Mouse (Mus musculus): ENCODE data around the gene Tmtc4.

The Tmtc4 gene

DNA sequence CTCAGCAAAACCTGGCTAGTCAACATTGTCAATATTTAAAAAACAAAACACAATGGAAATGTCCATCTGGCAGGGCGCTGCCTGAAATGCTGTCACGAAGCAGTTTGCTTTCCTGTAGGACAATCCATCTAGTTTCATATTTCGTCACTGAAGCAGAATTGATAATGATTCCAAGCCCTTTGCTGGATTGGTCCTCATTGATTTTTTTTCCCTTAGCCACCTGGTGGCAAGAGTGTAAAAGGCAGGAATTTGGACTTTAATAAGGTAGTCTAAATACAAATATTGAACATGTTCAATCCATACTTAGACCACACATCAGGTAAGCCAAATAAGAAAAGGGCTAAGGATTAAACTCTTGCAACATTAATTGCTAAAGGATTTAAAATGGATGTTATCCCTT, 82.7 kb downstream of the Tmtc4 start:
- DNase-seq = no peak

DNA sequence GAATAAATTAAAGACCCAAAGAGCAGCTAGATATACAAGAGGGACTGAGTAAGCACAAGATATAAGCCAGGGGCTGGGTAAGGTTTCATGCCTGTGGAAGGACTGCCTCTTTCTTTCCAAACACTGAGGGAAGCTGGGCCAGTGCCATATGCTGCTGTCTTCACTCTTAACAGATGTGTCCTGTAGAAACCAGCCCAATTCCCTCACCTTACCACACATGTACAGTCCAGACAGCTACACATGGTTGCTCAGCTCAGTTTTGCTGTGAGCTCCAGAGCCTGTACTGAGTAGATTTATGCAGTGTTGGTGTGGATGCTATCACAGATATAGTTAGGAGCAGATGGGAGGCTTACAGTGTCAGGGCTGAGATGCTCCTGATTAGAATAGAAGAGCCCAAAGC, 83.2 kb downstream of the Tmtc4 start:
- DNase-seq = no peak

DNA sequence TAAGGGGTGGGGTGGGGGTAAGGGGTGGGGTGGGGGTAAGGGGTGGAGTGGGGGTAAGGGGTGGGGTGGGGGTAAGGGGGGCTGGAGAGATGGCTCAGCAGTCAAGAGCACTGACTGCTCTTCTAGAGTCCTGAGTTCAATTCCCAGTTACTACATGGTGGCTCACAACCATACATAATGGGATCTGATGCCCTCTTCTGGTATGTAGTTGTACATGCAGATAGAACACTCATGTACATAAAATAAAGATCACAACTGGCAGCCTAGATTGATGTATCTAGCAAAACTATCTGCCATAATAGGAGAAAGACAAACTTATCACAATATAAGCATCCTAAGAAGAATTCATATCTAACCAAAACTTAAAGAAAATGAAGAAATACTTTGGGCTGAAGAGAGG, 85.3 kb downstream of the Tmtc4 start:
- DNase-seq = no peak

DNA sequence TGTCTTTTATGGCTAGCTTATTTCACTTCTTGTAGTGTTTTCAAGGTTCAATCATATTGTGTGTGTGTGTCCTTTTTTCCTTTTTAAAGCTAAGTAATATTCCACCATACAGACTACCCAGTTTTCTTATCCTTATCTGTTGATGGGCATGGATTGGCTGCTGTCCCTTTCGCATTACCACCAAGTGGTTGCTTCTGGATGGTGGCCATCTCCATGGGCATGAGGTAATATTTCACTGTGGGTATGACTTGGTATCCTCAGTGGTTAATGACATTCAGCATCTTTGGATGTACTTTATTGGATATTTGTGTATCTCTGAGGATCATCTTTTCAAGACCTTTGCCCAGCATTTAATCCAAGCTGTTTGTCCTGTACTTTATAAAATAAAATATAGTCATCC, 87.7 kb downstream of the Tmtc4 start:
- DNase-seq = no peak

DNA sequence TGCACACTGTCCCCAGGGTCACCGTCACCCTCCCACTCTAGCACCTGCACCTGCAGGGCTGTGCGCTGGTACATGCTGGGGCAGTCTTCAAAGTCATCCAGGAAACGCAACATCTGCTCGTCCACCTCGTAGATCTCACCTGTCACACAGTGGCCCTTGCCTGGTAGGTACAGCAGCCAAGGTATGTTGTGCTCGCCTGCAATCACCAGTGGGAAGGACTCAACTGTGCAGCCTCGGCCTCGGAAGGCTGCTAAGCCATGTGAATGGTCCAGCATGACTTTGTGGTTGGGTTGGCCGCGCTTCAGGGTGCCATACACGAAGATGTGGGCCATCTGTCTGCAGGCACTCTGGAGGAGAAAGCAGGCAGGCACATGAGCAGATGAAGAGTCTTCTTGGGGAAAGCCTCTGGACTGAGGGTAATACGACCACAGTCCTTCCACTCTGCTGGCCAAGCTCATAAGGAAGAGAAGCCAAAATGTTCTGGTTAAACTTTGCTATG, 92.3 kb downstream of the Tmtc4 start:
- no peak for DNase-seq

DNA sequence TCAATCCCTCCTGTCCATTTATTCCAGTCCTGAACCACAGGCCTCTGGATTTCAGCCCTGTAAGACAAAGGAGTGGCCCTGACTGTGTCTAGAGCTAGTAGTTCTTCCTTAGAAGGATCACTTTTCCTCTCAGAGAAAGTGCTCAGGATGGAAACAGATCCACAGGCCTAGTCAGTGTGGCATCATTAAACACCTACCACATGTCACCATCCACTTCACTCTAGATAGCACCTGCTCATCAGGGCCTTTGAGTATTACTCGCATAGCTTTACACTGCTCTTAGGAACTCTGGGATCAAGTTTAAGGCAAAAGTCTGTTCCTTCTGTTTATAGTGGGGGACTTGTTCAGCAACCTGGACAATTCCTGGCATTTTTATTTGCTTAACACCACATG, 95.4 kb downstream of the Tmtc4 start:
- DNase-seq = no peak

DNA sequence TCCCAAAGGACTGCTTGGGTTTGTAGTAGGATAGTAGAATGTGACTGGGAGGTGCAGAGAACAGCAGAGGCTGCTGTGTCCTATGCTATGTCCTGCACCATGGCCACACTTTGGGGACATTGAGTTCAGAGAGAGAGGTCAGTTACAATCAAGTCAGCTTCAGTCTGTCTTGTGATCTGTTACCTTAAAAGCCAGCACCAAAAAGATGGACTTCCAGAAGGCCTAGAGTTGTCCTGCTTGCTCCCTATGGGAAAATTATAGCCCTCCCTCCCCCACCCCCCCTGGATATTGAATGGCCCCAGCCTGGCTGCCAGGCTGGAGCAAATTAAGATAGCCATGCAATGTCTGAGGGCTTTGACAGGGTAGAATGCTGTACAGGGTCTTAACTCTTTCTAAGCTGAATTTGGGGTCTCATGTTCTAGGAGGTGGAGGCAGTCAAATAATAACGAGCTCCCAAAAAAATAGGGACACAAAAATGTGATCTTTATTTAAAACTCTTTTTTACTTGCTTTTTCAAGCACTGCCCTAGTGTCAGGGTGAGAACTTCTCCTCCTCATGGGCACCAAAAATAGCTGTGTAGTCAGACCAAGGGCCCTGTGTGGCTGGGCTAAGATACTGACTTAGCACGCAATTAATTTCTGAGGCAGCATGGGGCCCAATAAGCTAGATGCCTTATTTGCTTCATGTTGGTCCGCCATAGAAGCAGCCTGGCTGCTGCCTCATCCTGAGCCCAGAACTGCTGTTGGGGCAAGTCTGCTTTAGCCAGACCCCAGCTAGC, 95.9 kb downstream of the Tmtc4 start:
- DNase-seq = no peak

DNA sequence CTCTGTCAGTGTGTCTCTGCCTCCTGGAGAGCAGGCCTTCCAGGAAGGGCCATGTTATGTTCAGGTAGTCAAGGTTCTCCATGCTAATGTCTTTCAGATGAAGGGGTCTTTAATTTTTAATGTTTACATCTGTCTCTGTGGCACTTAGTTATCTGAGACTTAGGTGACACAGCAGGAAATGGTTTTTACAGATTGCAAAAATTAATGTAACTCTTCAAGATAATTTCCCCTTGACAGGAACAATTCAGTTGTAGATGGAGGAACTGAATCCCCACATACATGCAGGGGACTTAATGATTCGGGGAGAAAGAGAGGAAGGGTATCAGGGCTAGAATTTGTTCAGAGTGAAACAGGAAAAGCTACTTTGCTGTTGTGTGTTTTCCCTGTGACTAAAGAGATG, 96.6 kb downstream of the Tmtc4 start:
- DNase-seq = no peak

DNA sequence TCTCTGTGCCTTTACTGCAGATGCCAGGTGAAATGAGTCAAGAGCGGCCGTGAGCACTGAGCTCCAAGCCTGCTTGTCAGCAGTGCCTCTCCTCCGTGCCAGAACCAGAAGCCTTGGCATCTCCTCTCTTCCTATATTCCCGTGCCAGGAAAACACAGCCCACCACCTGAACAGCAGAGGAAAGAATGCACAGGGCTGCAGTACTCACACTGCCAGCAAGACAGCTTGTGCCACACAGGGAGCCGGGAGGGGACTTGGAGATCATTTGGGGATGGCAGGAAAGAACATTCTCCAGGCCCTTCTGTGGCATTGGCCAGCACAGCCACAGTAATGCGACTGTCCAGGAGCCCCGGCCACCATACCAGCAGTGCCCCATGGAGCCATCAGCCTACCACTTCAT, 97.9 kb downstream of the Tmtc4 start:
- DNase-seq = no peak

DNA sequence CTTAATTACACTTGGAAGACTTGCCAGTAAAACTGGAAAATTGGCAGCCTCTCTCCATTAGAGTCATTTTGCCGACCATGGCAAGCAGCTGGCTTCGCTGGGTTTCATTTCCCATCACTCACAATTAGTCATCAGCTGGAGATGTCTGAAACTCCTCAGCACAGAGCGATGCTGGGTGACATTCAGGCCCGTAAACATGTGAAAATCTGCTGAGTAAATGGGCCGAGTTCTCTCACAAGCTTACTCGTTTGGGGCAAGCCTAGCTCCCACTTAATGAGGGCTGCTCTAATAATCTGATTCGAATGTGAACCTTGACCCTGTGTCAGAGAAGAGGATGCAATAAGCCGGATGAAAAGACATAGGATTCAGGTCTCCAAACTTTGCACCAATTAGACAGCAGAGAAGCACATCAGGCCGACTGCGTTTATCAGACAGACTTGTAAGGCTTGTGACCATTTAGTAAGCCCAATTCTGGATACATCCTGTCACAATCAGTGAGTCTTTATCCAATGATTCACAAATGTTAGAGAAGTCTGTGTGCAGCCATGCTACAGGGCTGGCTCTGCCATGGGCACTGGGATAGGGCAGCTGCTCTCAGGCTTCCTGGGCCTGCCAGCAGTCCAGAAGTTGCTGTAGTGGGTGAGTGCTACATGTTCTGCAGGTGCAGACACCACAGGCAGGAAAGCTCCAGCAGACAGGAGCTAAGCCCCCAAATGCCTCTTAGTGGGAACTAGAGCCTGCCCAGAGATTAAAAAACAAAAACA, 99.8 kb downstream of the Tmtc4 start:
- DNase-seq = no peak

DNA sequence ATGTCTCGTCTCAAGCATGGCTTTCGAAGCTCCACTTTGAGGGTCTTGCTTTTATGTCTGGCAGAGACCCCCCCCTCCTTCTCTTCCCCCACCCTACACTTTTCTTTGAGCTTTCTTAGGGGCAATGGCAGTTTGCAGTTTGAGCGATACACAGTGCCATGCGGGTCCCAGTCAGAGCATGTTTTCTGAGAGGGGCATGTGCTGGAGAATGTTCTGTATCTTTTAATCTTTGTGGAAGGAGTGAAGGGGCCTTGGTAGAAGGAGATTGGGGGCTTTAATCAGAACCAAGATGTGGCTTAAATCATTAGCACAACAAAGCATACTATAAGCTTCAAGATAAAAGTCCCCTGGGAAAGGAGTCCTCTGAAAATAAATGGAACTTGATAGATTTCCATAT, 100.4 kb downstream of the Tmtc4 start:
- DNase-seq = no peak

DNA sequence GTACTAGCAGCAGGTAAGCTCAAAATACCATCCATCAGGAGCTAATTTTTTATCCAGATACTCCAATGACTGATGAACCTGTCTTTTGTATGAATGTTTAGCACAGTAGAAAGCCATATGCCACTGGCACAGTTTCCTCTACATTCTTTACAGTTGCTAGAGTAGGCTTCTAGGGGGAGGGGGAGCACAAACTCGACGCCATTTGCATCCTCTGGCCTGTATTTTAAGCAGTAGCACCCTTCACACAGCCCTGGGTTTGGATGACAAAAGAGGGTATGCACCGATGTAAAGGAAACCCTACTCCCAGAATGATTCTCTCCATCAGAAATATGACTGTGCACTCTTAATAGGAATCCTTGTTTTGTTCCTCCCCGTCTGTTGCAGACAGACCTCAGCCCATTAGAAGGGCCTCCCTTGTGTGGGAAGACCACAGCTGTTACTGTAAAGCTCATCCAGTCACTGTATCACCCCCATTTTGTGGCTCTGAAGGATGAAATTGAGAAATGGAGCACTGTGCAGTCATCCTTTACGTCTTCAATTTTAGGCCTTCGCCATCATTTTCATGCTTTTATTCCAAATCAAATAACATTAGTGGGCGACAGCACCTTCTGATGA, 100.9 kb downstream of the Tmtc4 start:
- no peak for DNase-seq

DNA sequence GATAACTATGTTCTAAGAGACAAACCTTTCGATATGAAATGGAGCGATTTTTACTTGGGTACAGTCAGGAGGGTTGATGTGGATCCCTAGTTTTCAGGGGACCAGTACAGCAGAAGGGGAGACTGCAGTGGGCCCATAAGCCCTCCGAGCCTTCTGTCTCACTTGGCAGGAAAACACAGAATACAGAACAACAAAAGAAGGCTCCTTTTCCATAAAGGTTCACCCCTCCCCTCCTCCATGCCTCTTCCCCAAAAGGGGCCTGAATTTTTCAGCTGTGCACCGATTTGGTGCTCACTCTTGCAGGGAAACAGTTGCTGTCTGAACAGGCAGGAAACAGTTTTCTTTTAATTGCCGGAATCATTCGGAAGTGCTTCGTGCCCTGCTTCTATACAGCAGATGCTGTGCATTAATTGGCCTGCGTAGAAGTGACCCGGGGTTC, 101.6 kb downstream of the Tmtc4 start:
- DNase-seq = no peak

DNA sequence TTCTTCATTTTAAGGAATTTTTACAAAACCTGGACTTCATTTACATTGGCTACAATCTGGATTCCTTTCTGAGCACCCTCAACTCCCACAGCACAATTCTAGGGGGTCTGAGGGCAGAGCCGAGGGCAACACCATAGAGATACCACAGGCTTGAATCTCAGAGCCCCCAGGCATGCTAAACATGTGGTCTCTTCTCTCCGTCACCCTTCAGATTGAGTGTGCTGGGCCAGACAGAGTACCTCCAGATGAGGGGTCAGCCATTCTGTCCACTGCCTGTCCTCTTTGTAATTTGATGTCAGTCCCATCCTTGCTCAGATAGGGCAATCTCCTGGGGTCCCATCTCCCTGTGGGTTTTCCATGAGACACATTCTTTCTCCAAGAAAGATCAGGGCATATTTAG, 102.1 kb downstream of the Tmtc4 start:
- no peak for DNase-seq

DNA sequence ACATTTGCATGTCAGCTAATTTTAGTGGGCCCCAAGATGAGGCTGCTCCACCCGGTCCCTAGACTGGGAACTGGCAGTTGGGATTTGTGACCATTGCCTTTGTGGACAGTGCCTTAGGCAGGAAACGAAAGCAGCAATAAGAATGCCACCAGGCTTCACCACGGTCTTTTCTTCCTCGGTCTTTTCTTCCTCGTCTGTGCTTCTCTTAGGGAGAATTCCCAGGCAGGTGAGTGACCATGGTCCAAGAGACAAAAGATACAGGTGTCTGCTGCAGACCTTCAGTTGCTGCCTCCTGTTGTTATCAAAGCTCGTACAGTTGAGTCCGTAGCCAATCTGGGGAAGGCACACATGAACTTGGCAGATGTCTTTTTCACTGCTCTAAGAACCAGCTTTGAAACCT, 103.5 kb downstream of the Tmtc4 start:
- DNase-seq = no peak

DNA sequence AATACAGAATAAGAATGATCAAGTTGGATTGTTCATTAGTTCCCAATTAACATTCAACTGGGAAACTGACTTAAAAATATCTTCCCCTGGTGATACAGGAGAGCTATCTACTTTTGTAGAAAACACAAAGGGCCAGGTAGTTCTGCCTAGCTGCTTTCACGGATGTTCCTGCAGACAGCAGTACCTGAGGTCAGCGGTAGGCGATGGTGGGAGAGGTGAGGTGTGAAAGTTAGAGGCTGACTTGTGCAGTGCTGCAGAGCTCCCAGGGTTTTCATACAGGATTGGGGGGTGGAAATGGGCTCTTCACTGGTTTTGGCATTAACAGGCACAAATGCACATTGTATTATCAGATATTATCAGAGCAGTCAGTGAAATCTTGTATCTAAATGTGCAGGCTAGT, 106.0 kb downstream of the Tmtc4 start:
- DNase-seq = no peak

DNA sequence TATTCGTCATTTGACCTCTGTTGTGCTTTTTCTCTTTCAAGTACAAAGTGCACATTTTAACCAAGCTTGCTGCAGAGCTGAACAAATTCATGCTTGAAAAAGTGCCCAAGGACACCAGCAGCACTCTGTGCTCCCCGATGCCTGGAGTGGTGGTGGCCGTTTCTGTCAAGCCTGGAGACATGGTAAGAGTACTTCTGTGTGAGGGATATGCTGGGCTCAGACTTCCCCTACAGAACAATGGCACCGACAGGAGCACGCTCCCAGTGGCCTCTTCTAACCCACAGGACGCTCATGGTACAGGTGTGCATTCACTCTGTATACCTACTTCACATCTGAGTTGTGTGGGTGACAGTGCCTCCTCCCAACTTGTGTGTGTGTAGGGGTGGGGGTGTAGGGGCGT, 107.1 kb downstream of the Tmtc4 start:
- DNase-seq = no peak

DNA sequence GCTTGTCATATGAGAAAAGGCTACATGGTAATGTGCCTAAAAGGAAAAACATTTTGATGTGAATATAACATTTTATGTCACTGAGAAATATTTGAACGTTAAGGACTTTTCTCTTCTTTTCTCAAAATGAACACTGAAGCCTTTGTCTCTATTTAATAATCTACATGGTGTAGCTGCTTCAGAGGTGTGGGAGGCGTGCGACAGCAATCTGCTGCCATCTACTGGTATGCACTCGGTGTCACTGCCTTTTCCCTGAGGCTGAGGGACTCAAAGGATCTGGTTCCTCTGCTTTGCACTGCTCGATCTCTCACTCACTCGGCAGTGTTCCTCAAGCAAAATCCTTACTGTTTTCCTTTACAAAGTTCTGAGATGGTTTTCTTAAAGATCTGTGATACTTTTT, 107.7 kb downstream of the Tmtc4 start:
- peak; percentile 73 for DNase-seq

DNA sequence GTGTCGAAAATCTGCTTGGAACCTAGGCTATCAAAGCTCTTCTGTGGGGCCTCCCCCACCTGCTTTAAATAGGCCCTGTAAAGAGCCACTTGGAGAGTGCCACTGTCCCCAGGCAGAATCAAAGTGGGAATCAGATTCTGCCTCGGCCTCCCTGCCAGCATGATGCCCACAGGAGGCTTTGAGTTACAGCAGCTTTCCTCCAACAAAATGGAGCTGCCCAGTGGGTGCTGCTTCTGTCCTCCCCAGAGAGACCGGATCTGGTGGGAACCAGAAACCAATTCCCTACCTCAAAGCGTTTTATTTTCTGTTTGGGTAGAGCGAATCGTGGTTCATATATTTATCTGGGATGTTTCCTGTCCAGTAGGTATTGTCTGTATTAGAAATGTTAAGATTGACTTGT, 108.2 kb downstream of the Tmtc4 start:
- no peak for DNase-seq

DNA sequence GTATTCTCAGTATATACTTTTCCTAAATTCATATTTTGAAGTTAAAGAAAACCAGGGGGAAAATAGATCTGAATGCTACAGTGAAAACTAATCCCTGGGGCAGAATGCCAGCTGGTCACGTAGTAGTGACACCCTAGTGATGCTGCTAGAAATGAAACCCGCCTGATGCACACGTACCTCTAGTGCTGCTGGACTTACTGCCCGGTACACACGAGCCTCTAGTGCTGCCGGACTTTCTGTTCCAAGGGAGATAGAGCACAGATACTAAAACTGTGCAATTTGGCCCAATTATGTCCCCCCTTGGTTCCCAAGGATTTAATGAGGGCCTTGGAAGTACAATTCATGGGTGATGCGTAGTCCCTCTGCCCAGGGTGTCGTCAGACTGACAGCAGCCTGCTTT, 108.8 kb downstream of the Tmtc4 start:
- DNase-seq = no peak

DNA sequence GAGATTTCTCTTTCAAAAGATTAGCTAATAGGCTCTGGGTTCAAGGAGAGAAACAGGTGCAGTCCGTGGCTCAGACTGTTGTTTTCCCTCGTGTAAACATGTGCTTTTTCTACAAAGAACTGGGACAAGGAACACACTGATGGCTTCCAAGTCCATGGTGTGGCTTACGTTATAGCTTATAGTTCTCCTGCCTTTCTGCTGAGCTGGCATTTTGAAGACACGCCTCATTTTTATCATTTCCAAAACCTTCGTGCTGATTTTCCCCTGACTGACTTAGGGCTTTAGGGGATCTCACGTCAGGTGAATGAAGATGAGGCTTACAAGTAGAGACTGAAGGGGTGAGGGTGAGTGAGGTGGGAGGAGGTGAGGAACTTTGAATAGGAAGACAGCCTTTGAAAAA, 111.2 kb downstream of the Tmtc4 start:
- DNase-seq = no peak

DNA sequence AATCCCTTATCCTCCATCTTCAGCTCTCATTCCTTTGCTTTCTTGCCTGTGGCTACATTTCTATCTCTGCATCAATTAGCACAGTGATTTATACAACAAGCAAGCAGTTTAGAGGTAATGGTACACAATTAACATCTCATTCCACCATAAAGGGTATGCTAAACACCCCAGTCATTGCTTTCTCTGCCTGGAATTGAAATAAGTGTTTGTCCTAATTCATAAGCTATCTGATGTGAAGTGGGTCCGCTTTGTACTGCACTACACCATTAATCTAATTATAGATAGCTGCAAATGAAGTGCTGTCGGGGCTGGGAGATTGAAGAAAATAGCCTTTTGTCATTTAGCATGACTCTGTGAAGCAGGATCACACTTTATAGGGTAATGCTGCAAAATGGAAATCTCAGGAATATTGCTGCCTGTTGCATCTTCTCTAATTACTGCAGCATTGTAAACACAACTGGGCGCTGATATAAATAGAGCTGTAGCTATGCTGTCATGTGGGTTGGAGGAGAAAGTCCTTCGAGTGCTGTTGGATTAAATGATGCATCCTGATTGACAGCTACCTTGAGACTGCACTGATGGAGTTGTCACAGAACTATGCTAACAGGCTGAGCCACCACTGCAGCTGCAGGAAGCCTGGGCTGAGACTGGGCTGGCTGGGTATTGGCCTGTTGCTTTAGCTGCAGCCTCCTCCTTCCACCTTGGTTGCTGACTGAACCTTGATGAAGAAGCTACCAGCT, 111.8 kb downstream of the Tmtc4 start:
- DNase-seq = no peak

DNA sequence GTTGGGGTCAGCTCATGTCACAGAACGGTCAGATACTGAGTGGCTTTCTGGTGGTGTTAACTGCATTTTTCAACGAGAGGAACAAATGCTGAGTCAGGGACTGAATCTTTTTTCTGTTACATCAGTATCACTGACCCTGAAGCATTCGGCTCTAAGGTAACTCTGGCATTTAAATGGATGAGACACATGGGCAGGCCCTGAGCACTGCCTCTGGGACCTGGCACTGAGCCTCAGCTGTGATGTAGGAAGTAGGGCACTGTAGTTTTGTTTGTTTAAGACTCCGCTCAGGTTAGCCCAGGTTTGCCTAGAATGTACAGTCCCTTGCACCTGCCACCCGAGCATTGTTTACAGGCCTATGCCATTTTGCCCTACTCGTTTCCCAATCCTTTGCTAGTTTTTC, 114.0 kb downstream of the Tmtc4 start:
- DNase-seq = no peak
